Mouse (Mus musculus) spleen, adult 18-20 months (tissue): Measurements from ENCODE around the gene 7420426K07Rik.

Source experiments
- DNase-seq, 2 experiments: peaks; one replicate each; pipeline ENCODE4 v3.0.0; 2022; ENCODE audit warnings: mixed read lengths in 2 of 2

The 7420426K07Rik gene

DNA sequence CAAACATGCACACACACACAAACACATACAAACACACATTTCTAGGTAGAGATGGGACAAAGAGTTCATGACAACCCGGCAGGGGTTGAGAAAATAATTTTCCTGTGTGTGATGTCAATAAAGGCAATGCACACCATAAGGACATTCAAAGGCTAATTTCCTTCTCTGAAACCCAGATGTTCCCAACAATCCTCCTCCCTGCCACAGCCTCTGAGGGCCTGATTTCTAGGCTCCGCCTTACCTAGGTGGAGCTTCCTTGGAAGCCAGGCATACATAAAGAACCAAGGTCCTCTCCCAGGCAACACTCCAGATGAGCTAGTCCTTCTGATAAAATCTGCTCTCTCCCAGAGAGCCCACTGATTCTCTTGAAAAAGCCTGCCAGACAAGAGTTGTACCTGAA, at the start of gene 7420426K07Rik:
TSS of gene 7420426K07Rik (plus strand) at position 301 of the 400 bp plus-strand sequence.
- no peak for DNase-seq

DNA sequence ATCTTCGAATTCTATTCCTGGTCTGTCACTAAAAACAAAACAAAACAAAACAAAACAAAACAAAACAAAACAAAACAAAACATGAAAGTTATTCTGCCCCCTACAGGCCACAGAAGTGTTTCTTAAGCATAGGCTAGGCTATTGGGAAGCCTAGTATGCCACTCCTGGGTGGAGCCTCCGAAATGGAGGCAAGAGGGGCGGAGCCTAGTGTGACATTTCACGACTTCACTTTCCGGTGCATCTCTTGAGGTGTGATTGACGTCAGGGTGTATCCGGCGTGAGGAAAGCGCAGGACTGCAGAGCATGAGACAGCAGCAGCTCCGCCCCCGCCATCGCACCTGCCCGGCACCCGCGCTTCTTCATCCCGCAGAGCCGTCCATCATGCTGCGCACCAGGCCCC, 46.7 kb upstream of the 7420426K07Rik start, which contains the start of gene Prr23a2:
TSS of gene Prr23a2 (plus strand) at position 285 of the 400 bp plus-strand sequence.
- DNase-seq = no peak

DNA sequence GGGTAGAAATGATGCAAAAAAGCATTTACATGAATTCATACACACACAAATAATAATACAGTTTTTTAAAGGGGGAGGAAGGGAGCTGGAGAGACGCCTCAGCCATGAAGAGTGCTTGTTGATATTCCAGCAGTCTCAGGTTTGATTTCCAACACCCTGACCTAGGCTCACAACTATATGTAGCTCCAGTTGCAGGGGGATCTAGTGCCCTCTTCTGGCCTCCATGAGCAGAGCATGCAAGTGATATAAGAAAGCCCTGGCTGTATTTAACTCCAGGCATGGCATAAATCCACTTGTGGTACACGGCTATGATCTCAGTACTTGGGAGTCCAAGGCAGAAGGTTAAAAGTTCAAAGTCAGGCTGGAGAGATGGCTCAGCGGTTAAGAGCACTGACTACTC, 39.5 kb upstream of the 7420426K07Rik start:
- no peak for DNase-seq

DNA sequence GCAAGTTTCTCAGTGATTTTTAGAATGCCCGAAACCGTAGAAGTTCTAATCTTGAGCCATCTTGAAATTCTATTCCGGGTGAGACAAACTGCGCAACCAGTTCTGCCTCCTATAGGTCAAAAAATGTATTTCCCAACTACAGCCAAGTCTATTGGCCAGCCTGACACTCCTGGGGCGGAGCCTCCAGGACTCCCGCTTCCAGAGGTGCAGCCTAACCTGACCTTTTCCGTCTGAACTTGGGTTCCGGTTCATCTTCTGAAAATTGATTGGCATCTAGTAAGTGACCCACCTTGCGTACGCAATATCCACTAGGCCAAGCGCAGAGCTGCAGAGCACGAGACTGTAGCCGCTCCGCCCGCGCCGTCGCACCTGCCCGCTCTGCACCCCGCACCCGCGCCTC, 38.3 kb upstream of the 7420426K07Rik start, which contains the start of gene Prr23a3:
TSS of gene Prr23a3 (plus strand) at position 197 of the 400 bp plus-strand sequence.
- no peak for DNase-seq

DNA sequence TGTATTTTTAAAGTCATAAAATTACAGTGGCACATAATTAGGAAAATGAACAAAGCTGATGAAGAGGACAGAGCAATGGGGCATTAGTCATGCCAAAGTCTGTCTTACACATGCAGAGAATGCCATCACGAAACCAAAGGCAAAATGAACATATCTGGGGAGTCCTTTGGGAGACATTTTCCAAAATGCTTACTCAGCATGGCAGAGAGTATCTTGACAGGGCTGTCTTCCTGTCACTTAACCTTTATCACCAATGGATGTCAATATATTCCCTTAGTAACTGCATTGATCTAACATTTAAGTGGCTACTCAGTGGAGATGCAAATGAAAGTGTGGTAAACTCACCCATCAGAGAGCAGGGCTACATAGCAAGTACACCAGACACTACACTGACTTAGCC, 1.4 kb upstream of the 7420426K07Rik start:
- no peak for DNase-seq

DNA sequence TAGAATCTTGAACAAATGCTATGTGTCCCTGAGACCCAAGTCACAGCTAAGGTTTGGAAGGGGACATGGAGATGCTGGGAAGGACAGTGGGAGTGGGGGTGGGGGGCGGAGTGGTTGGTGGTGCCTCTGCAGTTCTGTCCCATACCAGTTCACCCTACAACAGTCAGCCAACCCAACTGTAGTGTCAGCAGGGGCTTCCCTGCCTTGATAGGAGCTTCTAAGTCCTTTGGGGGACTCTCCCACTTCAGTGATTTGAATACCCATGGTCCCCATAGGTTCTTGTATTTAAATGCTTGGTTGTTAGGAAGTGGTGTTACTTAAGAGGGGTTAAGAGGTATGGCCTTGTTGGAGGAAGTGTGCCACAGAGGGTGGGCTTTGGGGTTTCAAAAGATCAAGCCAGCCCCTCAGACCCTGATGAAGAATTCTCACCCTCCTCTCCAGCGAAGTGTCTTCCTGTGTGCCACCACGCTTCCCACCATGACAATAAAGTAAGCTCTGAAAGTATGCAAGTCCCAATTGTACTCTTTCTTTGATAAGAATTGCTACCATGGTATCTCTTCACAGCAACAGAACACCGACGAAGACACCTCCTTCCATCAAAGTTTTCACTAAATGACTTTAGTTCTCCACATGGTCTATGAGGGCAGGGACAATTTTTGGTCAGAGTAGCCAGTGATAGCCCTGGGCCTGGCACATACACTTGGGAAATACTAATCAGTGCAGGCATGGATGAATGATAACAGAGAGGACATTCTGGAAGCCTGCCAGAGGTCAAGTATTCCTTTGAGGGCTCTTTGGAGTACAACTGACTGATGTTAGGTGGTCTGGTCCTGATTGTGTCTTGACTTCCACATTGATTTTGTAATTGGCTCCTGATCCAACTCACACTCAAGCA, 18.0 kb downstream of the 7420426K07Rik start:
- no peak for DNase-seq

DNA sequence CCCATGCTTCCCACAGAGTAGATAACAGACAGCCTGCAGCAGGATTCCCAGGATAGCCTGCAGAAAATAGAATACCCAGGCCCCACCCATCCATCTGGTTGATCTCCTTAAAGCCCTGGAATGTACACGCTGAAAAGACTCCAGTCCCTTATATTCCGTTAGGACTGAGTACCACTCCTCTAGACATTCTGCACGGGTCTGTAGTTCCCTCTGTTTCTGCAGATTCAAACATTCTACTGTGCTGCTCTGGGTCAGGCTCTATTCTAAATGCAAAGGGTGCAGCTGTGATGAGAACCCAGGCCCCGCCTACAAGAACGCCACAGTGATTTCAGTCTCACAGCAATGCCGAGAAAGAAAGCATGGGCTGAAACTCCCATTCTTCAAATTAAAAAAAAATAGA, 20.2 kb downstream of the 7420426K07Rik start:
- DNase-seq = no peak

DNA sequence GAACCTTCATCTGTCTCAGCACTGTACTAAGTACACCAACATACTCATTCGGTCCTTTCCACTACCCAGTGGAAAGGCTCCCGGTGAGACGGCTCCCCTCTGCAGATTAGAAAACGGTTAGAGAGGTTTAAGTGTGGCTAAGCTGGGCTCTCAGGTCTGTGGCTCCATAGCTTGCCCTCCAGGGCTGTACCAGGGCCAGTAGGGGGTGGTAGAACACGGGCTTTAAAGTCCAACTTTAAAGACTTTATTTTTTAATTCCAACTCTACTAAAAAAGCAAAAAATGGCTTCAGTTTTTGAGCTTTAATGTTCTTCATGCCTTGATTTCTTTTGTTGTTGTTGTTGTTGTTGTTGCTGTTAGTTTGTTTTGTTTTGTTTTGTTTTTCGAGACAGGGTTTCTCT, 21.3 kb downstream of the 7420426K07Rik start:
- DNase-seq = no peak

DNA sequence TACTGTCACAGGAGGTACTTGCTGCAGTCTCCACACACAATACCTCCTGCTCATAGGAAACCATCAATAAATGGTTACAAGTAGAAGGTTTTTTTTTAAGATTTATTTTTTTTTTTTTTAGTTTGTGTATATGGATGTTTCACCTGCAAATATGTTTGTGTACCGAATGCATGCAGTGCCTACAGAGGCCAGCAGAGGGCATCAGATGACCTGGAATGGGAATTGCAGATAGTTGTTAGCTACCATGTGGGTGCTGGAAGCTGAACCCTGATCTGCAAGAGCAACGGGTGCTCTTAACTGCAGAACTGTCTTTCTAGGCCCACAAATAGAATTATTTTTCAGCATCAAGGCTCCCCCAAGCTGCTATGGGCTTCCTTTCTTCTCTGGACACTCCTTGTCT, 26.6 kb downstream of the 7420426K07Rik start:
- no peak for DNase-seq

DNA sequence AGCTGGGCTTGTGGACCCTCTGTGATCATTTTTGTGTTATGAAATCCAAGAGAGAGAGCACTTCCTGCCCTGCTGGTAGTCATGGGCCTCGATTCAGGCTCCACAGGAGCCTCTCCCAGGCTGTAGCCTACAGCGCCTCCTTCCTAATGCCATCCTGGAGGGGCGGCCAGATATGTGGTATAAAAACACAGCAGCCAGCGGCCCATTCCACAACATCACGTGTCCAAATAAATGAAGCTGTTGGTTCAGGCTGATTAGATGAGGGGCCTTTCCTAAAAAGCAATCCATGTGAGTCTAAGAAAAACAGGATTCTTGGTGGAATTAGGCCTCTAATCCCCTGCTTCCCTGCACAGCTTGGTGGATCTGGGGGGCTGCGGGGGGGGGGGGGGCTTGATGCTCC, 30.0 kb downstream of the 7420426K07Rik start:
- no peak for DNase-seq

DNA sequence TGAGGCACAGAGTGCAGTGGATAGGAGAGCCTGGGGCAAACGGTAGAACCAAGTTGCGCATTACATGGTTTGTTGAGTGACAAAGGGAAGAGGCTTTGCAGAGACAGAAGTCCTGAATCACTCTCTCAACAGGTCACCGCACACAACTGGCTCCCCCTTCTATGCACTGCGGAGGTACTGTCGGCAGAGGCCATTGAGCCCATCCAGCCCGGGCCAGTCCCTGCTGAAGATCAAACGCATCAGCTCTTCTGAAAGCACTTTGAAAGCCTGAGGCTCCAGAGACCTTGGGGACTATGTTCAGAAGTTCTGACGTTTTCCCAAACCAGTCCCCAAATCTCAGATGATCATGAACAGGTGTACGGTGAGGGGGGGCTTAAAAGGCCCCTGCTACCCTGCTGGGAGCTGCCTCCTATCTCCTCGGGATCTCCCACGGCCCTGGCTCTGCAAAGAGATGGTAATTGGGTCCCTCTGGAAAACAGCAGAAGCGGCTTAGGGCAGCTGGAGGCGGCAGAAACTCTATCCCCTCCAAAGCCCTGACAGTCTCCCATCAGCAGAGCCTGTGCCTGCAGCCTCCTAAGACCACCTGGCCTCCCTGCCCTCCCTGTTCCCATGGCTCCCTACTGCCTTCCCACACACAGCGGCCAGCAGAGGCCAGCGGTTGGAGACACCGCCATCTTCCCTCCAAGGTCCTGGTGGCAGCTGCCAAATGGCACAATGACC, 32.4 kb downstream of the 7420426K07Rik start:
- DNase-seq = no peak

DNA sequence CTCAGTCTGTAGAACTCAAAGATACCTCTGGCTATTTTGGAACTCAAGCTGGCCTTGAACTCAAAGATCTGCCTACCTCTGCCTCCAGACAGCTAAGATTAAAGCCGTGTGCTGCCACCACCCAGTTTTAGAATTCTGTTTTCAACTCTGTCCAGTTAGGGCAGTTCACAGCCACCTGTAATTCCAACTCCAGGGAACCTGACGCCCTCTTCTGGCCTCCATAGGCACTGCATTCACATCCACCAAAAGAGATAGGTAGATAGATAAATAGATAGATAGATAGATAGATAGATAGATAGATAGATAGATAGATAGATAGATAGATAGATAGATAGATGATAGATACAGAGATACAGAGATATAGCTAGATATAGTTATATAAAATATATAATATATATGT, 36.4 kb downstream of the 7420426K07Rik start:
- no peak for DNase-seq

DNA sequence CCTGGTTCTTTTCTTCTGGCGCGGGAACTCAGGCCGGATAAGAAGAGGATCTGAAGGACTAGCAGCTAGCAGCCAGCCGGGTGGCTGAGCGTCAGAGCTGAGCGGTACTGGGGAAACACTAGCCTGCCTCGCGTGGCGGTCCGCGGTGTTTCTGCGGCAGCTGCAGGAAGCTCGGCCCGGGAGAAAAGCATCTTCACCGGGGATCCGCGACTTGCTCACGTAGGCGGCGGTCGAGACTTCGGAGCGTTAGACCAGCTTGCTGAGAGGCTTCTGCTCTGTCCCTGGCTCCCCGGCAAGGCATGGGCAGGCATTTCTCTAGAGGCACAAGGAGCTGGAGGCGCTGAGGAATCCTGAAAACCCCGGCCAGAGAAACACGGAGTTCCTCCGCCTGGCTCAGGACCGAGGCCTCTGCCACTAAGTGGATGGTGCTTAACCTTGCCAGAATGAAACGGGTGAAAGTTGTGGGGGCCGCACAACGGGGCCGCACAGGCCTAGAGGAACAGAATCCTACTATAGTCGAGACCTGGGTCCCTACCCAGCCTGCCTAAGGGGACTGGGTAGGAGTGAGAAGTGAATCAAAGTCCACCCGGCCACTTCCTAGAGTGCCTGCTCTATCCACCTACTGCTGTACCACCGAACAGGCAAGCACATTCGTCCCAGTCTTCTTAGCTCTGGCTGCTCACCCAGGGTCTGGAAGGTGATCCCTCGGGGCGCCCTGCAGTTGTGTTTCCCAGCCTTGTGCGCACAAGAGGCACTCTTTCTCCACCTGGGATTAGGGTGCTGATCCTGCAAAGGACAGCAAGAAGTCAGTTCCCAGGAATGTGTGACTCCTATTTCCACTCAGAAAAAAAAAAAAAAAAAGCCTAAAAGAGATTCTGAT, 49.5 kb downstream of the 7420426K07Rik start:
- no peak for DNase-seq

DNA sequence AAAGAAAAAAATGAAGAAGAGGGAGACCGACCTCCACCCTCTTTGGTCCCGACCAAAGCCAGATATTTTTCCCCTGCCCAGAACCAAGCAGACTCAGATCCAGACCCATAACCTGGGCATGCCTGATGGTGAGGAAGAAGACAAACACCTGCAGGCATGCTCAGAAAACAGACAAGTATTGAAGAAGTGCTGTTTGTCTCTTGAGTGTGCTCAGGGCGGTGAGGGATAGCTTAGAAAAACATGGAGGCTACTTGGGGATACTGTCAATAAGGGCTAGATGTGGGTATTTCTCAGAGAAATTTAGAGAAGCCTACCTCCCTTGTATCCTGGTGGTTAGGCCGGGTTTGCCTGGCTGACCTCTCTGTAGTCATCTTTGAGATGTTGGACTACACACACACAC, 50.4 kb downstream of the 7420426K07Rik start:
- no peak for DNase-seq

DNA sequence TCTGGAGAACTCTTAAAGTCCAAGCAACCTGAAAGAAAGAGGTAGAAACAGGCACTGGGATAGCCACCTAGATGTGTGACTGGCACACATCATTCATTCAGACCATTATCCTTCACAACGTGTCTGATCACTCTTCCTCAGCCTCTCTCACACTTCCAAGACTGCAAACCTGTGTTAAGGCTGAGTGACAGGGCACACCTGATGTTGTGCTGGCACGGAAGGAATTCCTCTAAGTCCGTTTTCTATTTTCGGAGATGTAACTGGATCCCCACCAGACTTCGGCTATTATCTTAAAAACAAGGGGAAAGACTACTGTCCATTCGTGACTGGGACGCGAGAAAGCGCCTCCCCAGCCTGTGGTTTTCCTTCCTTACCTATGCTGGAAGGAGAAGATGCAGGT, 50.9 kb downstream of the 7420426K07Rik start:
- no peak for DNase-seq
